Mouse (Mus musculus): ENCODE results near the gene Rapgef5. TPM values are rescaled to one million over a fixed set of nuclear protein-coding genes. Genes with fewer than 3 reads are reported as not detected.

Gene Rapgef5
- total and polyA plus RNA-seq, 3 experiments = 4.2 to 6.8 (median 4.8) TPM

- H3K36me3 ChIP-seq (replicated peaks in 1 of 2; ENCODE audit: control insufficient read depth in 1 of 2, insufficient read depth in 1 of 2, low read length in 1 of 2) = no peaks in the 10 kb centered on the region
- in situ Hi-C loops (cut with MboI; ENCODE audit: low pct_ligation_motif_present, low pct_unique_long_range_greater_than_20kb, low sequenced_read_pairs) = loop anchor here (25.0 kb wide), 1 partner anchor 179 kb away; no protein-coding TSS in a partner anchor
- H3K27me3 ChIP-seq (replicated peaks) = no peaks in the 10 kb centered on the region
- DNase-seq (ENCODE audit: extremely low read depth) = no peak
- no peak overlapping the region for H3K27ac ChIP-seq (ENCODE audit: insufficient read depth, low read depth)
- H3K4me2 ChIP-seq (ENCODE audit: insufficient read depth, low read depth, poor library complexity, severe bottlenecking) = peak overlapping the region; percentile 81; the same call in 1 of the 2 replicates
- dilution Hi-C loops (cut with MboI; ENCODE audit: extremely low pct_ligation_motif_present, extremely low pct_unique_long_range_greater_than_20kb, low sequenced_read_pairs) = no loop called here
- TF ChIP-seq E2F4 (IDR thresholded peaks at IDR 0.05; ENCODE audit: insufficient replicate concordance, low read depth, low read length) (no peak), UBTF (IDR thresholded peaks at IDR 0.05; ENCODE audit: low read depth, low read length) (no peak), HCFC1 (IDR thresholded peaks at IDR 0.05; ENCODE audit: low read depth, low read length) (no peak), JUND (conservative IDR thresholded peaks at IDR 0.05; ENCODE audit: low read depth, low read length) (no peak), NRF1 (IDR thresholded peaks at IDR 0.05; ENCODE audit: low read depth, low read length) (no peak), MAFK (IDR thresholded peaks at IDR 0.05; ENCODE audit: insufficient replicate concordance, low read length) (no peak), GABPA (IDR thresholded peaks at IDR 0.05; ENCODE audit: insufficient replicate concordance, low read depth, low read length) (no peak), EP300 (IDR thresholded peaks at IDR 0.05; ENCODE audit: low read length) (no peak), MYC (IDR thresholded peaks at IDR 0.05; ENCODE audit: low read depth, low read length) (no peak), TCF12 (IDR thresholded peaks at IDR 0.05; ENCODE audit: low read depth, low read length) (no peak), ZNF384 (IDR thresholded peaks at IDR 0.05; ENCODE audit: low read depth, low read length) (no peak), CHD2 (IDR thresholded peaks at IDR 0.05; ENCODE audit: low read length) (no peak), MEF2A (IDR thresholded peaks at IDR 0.05; ENCODE audit: borderline replicate concordance, low read depth, low read length) (no peak), KAT2A (IDR thresholded peaks at IDR 0.05; ENCODE audit: insufficient replicate concordance, low read length) (no peak), USF2 (conservative IDR thresholded peaks at IDR 0.05; ENCODE audit: low read depth, low read length) (no peak), IRF4 (IDR thresholded peaks at IDR 0.05; ENCODE audit: low read depth, low read length) (no peak), TBP (conservative IDR thresholded peaks at IDR 0.05; ENCODE audit: low read depth, low read length) (no peak), ZKSCAN1 (IDR thresholded peaks at IDR 0.05; ENCODE audit: borderline replicate concordance, low read depth, low read length) (no peak), SIN3A (IDR thresholded peaks at IDR 0.05; ENCODE audit: low read length) (no peak)
- H3K4me3 ChIP-seq (replicated peaks in 1 of 3; ENCODE audit: low read depth in 2 of 3, low read length in 2 of 3, poor library complexity in 1 of 3) = no peak overlapping the region
- H3K9me3 ChIP-seq (replicated peaks; ENCODE audit: low read length) = no peaks in the 10 kb centered on the region
- peaks cover 2% of the 10 kb centered on the region in 2 experiments; a peak in 2 of 4 replicates for H3K4me1 ChIP-seq (ENCODE audit: control insufficient read depth in 1 of 2, insufficient read depth in 2 of 2)
- no peak overlapping the region for H3K9ac ChIP-seq (ENCODE audit: insufficient read depth, low read depth)
- H3K79me2 ChIP-seq (replicated peaks; ENCODE audit: control insufficient read depth, extremely low read depth, insufficient read depth, poor library complexity, severe bottlenecking) = no peaks in the 10 kb centered on the region
Observed at GRCm38 (mm10) chr12:117808355-117809326, 292.4 kb downstream of the Rapgef5 start.

Measured in CH12.LX (cell line).